Mouse (Mus musculus): ENCODE data around the gene Scn8a.

- TF ChIP-seq POLR2A (IDR thresholded peaks at IDR 0.05; ENCODE audit: insufficient read depth, low read depth, low read length) = no peak
- no peak for TF ChIP-seq CTCF (IDR thresholded peaks at IDR 0.05; ENCODE audit: insufficient read depth, low read depth, low read length)
Measured at GRCm38 (mm10) chr15:100829775-100830174, 39.9 kb upstream of the Scn8a start.

All from olfactory bulb, adult 2 months (tissue).